Mouse (Mus musculus) lung, embryonic 16.5 days (tissue): Measurements from ENCODE around the gene Rnf169. TPM values are rescaled to one million over a fixed set of nuclear protein-coding genes. Genes with fewer than 3 reads are reported as not detected.

Experiments
- ATAC-seq: fragments of 200-750 bp; cut with Nextera tagmentation; 2 replicates; pipeline ENCODE4 v1.8.0; 2017; ENCODE audit warnings: low read depth, mild to moderate bottlenecking, moderate library complexity
- H3K27ac ChIP-seq: fragments of 300-500 bp; sonication (generic); 2 replicates; pipeline ENCODE4 v1.5.1; 2014; ENCODE audit warnings: mild to moderate bottlenecking, control low read depth, low read length
- H3K27me3 ChIP-seq: fragments of 300-500 bp; sonication (generic); 2 replicates; pipeline ENCODE4 v1.6.1; 2014; ENCODE audit warnings: low read depth, low read length, mixed read lengths; ENCODE audit not compliant: control insufficient read depth, insufficient read depth
- H3K36me3 ChIP-seq: fragments of 300-500 bp; sonication (generic); 2 replicates; pipeline ENCODE4 v1.6.1; 2014; ENCODE audit warnings: low read length; ENCODE audit not compliant: control insufficient read depth, insufficient read depth
- H3K4me1 ChIP-seq: fragments of 300-500 bp; sonication (generic); replicated peaks from 2 replicates; pipeline ENCODE4 v1.6.1; 2014; ENCODE audit warnings: low read length, mixed read lengths; ENCODE audit not compliant: control insufficient read depth, insufficient read depth
- H3K4me2 ChIP-seq: fragments of 300-500 bp; sonication (generic); 2 replicates; pipeline ENCODE4 v1.6.1; 2014; ENCODE audit warnings: low read depth, low read length, control low read depth
- H3K4me3 ChIP-seq: fragments of 300-500 bp; sonication (generic); 2 replicates; pipeline ENCODE4 v1.5.1; 2014; ENCODE audit warnings: mild to moderate bottlenecking, low read length, control low read depth
- H3K9ac ChIP-seq: fragments of 300-500 bp; sonication (generic); 2 replicates; pipeline ENCODE4 v1.6.1; 2014; ENCODE audit warnings: low read length, control low read depth
- H3K9me3 ChIP-seq: fragments of 300-500 bp; sonication (generic); 2 replicates; pipeline ENCODE4 v1.6.1; 2016; ENCODE audit warnings: low read length; ENCODE audit not compliant: control insufficient read depth
- WGBS: fragments of 180-500 bp; shearing (Covaris S2); extraction: QIAGEN DNeasy Blood & Tissue Kit; methylation state at CpG from one replicate; pipeline ENCODE4 v1.1.7; 2014; 5-methylcytosine and 5-hydroxymethylcytosine counted together
- polyA plus RNA-seq: library from polyadenylated mRNA; unstranded; fragments of >200 nt; fragmentation: Nextera tagmentation; extraction: Ambion mirVana; gene quantifications from 2 replicates; pipeline ENCODE4 v1.2.1, GENCODE M21; 2015

Rnf169 gene
- polyA plus RNA-seq, 1 experiment from 2014 or later: 4.4 TPM

- Histone ChIP-seq H3K9ac (no peak overlapping the region), H3K4me3 (no peak overlapping the region), H3K27ac (no peak overlapping the region), H3K9me3 (no peaks in the 10 kb centered on the region), H3K4me1 (peaks cover 3% of the 10 kb centered on the region; the same call in 1 of the 2 replicates), H3K36me3 (no peaks in the 10 kb centered on the region), H3K4me2 (no peak overlapping the region), H3K27me3 (peaks cover 50% of the 10 kb centered on the region)
- WGBS: 79% methylated on average over 4 of the region's 4 CpGs
- ATAC-seq: no peak
Observed at GRCm38 (mm10) chr7:100008765-100009164, 28.5 kb upstream of the Rnf169 start.

- no peak overlapping the region for H3K9ac ChIP-seq
- no peaks in the 10 kb centered on the region for H3K9me3 ChIP-seq
- H3K4me3 ChIP-seq: peak overlapping the region; percentile 51
- H3K27me3 ChIP-seq: peaks cover 50% of the 10 kb centered on the region
- no peak overlapping the region for H3K27ac ChIP-seq
- peaks cover 3% of the 10 kb centered on the region; the same call in 1 of the 2 replicates for H3K4me1 ChIP-seq
- H3K36me3 ChIP-seq: no peaks in the 10 kb centered on the region
- ATAC-seq: no peak
- peak overlapping the region; percentile 83 for H3K4me2 ChIP-seq
- 5% methylated on average over 11 of the region's 11 CpGs for WGBS
Observed at GRCm38 (mm10) chr7:100006411-100006810, 26.2 kb upstream of the Rnf169 start.

DNA sequence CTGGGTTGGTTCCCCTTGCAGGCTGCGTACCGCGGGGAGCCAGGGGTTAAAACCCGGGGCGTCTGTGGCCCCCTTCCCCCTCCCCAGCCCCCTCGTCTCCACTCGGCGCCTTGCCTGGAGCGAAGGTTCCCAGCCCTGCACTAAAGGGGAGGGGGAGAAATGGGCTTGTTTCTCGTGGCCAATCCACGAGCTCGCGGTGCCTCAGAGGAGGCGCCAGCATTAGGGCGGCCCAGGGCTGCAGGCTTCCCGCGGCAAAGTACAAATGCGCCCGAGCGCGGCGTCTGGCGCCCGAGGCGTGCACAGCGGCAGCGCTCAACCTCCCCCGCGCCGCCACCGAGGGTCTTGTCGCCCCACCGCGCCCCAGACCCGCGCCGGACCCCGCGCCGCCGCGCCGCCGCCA, 25.5 kb upstream of the Rnf169 start, which contains the start of gene Chrdl2:
TSS of gene Chrdl2 (plus strand) at position 383 of the 400 bp plus-strand sequence.
- Histone ChIP-seq H3K4me1 (peaks cover 3% of the 10 kb centered on the region; the same call in 1 of the 2 replicates), H3K4me3 (peak within 1 kb of the TSS; percentile 51), H3K9ac (peak within 1 kb of the TSS; percentile 33; the same call in 1 of the 2 replicates), H3K36me3 (no peaks in the 10 kb centered on the region), H3K27ac (no peak within 1 kb of the TSS), H3K9me3 (no peaks in the 10 kb centered on the region), H3K27me3 (peaks cover 50% of the 10 kb centered on the region), H3K4me2 (peak within 1 kb of the TSS; percentile 83)
- ATAC-seq: peak; percentile 70
- WGBS: under 1% methylated on average over 38 of the region's 44 CpGs

DNA sequence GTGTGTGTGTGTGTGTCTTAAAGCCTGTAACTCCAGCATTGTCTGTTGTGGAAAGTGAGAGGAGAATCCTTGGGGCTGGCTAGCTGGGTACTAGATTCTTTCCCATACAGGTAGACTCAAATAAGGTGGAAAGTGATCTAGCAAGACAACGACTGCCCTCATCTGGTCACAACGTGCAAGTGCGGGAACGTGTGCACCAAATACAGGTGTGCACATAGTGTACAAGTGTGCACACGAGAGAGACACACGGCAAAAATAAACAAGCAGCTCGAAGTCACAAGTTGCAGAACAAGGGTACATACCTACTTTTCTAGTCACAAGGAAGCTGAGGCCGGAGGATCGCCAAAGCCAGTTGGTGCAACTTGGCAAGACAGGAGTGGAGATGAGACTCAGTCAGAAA, 23.5 kb upstream of the Rnf169 start:
- Histone ChIP-seq H3K4me2 (no peak overlapping the region), H3K4me3 (no peak overlapping the region), H3K9me3 (no peaks in the 10 kb centered on the region), H3K9ac (no peak overlapping the region), H3K4me1 (peaks cover 3% of the 10 kb centered on the region; the same call in 1 of the 2 replicates), H3K27ac (no peak overlapping the region), H3K36me3 (no peaks in the 10 kb centered on the region), H3K27me3 (peaks cover 43% of the 10 kb centered on the region)
- WGBS: 47% methylated on average over 9 of the region's 9 CpGs
- ATAC-seq: no peak

GRCm38 (mm10) chr7:99998668-99999067, 18.4 kb upstream of the Rnf169 start:
- Histone ChIP-seq H3K9ac (no peak overlapping the region), H3K4me2 (no peak overlapping the region), H3K27me3 (no peaks in the 10 kb centered on the region), H3K4me1 (no peaks in the 10 kb centered on the region), H3K27ac (no peak overlapping the region), H3K9me3 (no peaks in the 10 kb centered on the region), H3K4me3 (no peak overlapping the region), H3K36me3 (no peaks in the 10 kb centered on the region)
- WGBS: 68% methylated on average over 3 of the region's 3 CpGs
- no peak for ATAC-seq

DNA sequence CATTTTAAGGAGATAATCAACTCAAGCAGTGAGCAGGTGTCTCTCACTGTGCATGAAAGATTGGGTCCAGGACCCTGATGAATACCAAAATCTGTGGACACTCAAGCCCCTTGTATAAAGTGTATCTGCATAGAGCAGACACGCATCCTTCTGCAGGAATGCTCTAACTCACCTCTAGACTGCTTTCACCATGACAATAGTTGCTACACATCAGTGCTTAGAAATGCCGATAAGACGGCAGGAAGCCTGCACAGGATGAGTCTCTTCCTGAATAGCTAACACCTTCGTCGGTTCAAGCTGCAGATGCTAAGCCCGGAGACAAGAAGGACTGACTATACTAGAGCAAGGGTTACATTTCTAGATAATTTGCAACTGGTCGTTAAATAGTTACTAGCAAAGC, 14.9 kb upstream of the Rnf169 start:
- H3K9me3 ChIP-seq: no peaks in the 10 kb centered on the region
- H3K9ac ChIP-seq: no peak overlapping the region
- no peaks in the 10 kb centered on the region for H3K4me1 ChIP-seq
- no peaks in the 10 kb centered on the region for H3K36me3 ChIP-seq
- H3K4me3 ChIP-seq: no peak overlapping the region
- H3K27me3 ChIP-seq: no peaks in the 10 kb centered on the region
- H3K4me2 ChIP-seq: no peak overlapping the region
- ATAC-seq: no peak
- H3K27ac ChIP-seq: no peak overlapping the region
- WGBS: 58% methylated on average over 7 of the region's 7 CpGs

- Histone ChIP-seq H3K9me3 (no peaks in the 10 kb centered on the region), H3K9ac (no peak overlapping the region), H3K4me1 (no peaks in the 10 kb centered on the region), H3K27me3 (no peaks in the 10 kb centered on the region), H3K27ac (no peak overlapping the region), H3K36me3 (no peaks in the 10 kb centered on the region), H3K4me3 (no peak overlapping the region), H3K4me2 (no peak overlapping the region)
- no peak for ATAC-seq
- WGBS: 80% methylated on average over 7 of the region's 7 CpGs
Observed at GRCm38 (mm10) chr7:99993159-99993558, 12.9 kb upstream of the Rnf169 start.

DNA sequence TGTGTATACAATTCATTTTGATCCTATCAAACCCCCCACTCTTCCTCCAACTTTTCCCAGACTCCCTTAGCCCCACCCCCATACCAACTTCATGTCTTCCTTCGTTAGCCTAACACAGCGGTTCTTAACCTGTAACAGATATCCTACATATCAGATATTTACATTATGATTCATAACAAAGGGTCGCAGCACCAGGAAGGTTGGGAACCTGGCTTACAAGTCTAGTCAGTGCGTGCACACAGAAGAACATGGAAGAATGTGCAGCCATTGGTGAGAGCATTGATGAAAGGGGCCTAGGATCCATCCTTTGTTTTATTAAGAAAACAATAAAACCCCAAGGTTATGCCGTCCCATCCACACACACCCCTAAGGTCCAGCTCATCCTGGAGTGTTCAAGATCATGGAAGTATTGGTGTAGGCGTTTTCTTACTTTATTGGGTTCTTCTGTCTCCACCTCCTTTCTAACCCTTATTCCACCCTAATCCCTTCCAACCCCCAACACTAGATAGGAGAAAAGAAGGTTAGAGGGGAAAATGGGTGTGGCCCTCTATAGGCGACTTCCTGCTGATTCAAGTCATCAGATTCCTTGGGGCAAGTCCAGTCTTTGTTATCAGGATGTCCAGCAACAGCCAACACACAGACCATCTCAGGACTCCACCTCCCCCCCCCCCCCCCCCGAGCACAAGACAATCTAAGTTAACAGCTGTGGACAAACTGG, 10.9 kb upstream of the Rnf169 start:
- no peak overlapping the region for H3K4me3 ChIP-seq
- no peak for ATAC-seq
- no peaks in the 10 kb centered on the region for H3K4me1 ChIP-seq
- no peaks in the 10 kb centered on the region for H3K9me3 ChIP-seq
- no peak overlapping the region for H3K4me2 ChIP-seq
- H3K9ac ChIP-seq: no peak overlapping the region
- H3K27me3 ChIP-seq: no peaks in the 10 kb centered on the region
- WGBS: 74% methylated on average over 8 of the region's 8 CpGs
- H3K27ac ChIP-seq: no peak overlapping the region
- H3K36me3 ChIP-seq: no peaks in the 10 kb centered on the region

DNA sequence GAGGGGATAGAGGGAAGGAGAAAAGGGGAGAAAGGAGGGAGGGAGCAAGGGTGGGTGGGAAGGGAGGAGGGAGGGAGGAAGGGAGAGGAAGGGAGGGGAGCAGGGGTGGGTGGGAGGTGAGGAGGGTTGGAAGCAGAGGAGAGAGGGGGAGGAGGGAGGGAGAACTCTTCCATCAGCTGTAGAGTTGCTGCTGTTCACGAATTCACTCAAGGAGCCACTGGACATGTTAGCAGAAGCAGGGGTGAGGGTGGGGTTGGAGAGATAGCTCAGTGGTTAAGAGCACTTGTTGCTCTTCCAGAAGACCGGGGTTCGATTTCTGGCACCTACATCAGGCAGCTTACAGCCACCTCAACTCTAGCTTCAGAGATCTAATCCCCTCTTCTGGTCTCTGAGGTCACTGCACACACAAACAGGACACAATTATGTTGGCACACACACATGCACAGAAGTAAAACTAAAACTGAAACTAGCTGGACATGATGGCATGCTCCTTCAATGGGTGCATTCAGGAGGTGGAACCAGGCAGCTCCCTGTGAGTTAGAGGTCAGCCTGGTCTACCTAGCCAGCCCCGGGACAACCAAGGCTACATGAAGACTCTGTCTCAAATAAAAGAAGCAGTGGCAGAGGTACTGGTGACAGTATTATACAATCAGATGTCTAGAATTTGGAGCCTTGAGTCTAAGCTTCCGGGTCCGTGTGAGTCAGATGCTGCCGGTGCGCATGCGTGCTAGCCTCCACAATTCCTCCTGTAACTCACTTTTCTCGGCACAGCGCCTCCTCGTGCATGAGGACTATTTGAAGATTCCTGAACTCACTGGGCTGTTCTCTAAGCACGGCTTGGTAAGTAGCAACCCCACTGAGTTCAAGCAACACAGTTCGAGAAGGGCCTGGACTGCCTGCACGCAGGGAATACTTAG, 9.9 kb upstream of the Rnf169 start:
- Histone ChIP-seq H3K27me3 (no peaks in the 10 kb centered on the region), H3K36me3 (no peaks in the 10 kb centered on the region), H3K4me1 (no peaks in the 10 kb centered on the region), H3K4me2 (no peak overlapping the region), H3K27ac (no peak overlapping the region), H3K9ac (no peak overlapping the region), H3K9me3 (no peaks in the 10 kb centered on the region), H3K4me3 (no peak overlapping the region)
- WGBS: 56% methylated on average over 15 of the region's 15 CpGs
- no peak for ATAC-seq
